Mouse (Mus musculus) thymus, postnatal 25 days (tissue): ENCODE data around the gene Uqcc3.
A peak's percentile ranks its signal among the peaks of the same experiment; 100 is the strongest.
"Not testable (repeated sequence)": the region's sequence is repeated elsewhere in the genome, so short reads cannot be mapped to it uniquely, and the experiment has no call there.

Experiments
- DNase-seq: peaks from one replicate; pipeline ENCODE4 v3.0.0; 2022

The Uqcc3 gene

GRCm38 (mm10) chr19:8892829-8893766, 12.4 kb upstream of the Uqcc3 start, which contains the start of gene Ints5:
TSS of gene Ints5 (plus strand) at chr19:8893005.
- DNase-seq, result peak; percentile 87

- peak; percentile 95 for DNase-seq
Measured at GRCm38 (mm10) chr19:8888511-8889385, 8.0 kb upstream of the Uqcc3 start, which contains the start of the genes 1810009A15Rik and Gm49416. TSS of gene 1810009A15Rik (plus strand) at chr19:8888853. TSS of gene Gm49416 (plus strand) at chr19:8888926.

GRCm38 (mm10) chr19:8887585-8888463, 7.1 kb upstream of the Uqcc3 start:
- no peak for DNase-seq

GRCm38 (mm10) chr19:8886916-8887584, 6.3 kb upstream of the Uqcc3 start:
- DNase-seq, result no peak

- DNase-seq, result no peak
Measured at GRCm38 (mm10) chr19:8883616-8884015, 2.9 kb upstream of the Uqcc3 start, which contains the start of the genes Lbhd1 and Gm49403. TSS of gene Lbhd1 (plus strand) at chr19:8883732. TSS of gene Gm49403 (plus strand) at chr19:8883930.

GRCm38 (mm10) chr19:8881034-8881392, 290 bp upstream of the Uqcc3 start:
- no peak for DNase-seq

GRCm38 (mm10) chr19:8875031-8875430, 5.7 kb downstream of the Uqcc3 start:
- no peak for DNase-seq

GRCm38 (mm10) chr19:8872266-8872840, 8.4 kb downstream of the Uqcc3 start:
- no peak for DNase-seq

- DNase-seq, result peak; percentile 96
Measured at GRCm38 (mm10) chr19:8871267-8872186, 9.2 kb downstream of the Uqcc3 start, which contains the start of gene Ubxn1. TSS of gene Ubxn1 (plus strand) at chr19:8871496.

- DNase-seq, result no peak
Measured at GRCm38 (mm10) chr19:8870838-8871237, 9.9 kb downstream of the Uqcc3 start.

- DNase-seq, result not testable (repeated sequence)
Measured at GRCm38 (mm10) chr19:8870381-8870780, 10.3 kb downstream of the Uqcc3 start.

- no peak for DNase-seq
Measured at GRCm38 (mm10) chr19:8864265-8864664, 16.5 kb downstream of the Uqcc3 start.

GRCm38 (mm10) chr19:8859018-8859417, 21.7 kb downstream of the Uqcc3 start:
- peak; percentile 64 for DNase-seq

GRCm38 (mm10) chr19:8857689-8858088, 23.0 kb downstream of the Uqcc3 start:
- DNase-seq, result peak; percentile 50

- DNase-seq, result no peak
Measured at GRCm38 (mm10) chr19:8853117-8853516, 27.6 kb downstream of the Uqcc3 start.

GRCm38 (mm10) chr19:8852236-8852928, 28.3 kb downstream of the Uqcc3 start:
- DNase-seq, result no peak

GRCm38 (mm10) chr19:8851639-8852038, 29.1 kb downstream of the Uqcc3 start:
- DNase-seq, result no peak

GRCm38 (mm10) chr19:8850402-8850901, 30.3 kb downstream of the Uqcc3 start, which contains the start of gene Lrrn4cl:
TSS of gene Lrrn4cl (plus strand) at chr19:8850768.
- DNase-seq, result no peak

GRCm38 (mm10) chr19:8848356-8848755, 32.4 kb downstream of the Uqcc3 start:
- no peak for DNase-seq
